Comparison of ENCODE assay signal across 9 mouse cellular contexts in genomic region chr2:29731545-29731944, GRCm38 (mm10). TPM values are rescaled to one million over a fixed set of nuclear protein-coding genes. Genes with fewer than 3 reads are reported as not detected.
A peak's percentile ranks its signal among the peaks of the same experiment; 100 is the strongest.
DNase-seq lines count a peak whose midpoint lies in the region; ATAC-seq and TF ChIP-seq lines count a peak whose summit lies in the region.
"Had no signal": no experiment of that assay in that cellular context is flagged by ENCODE, and none has a peak within 500 bp of the region (broad histone marks: within the 10 kb centered on the region; RNA-seq: fewer than 3 reads in every experiment).

No protein-coding gene starts in this region.

- H3K4me2 ChIP-seq in myocyte (ENCODE audit: low read depth) = no peak overlapping the region
- no peak overlapping the region for H3K4me2 ChIP-seq in midbrain, embryonic 15.5 days
- H3K4me2 ChIP-seq: hindbrain, embryonic 15.5 days had no signal

- 52% methylated on average over 3 of the region's 3 CpGs for WGBS in cerebellum, adult 2 months
- 82% methylated on average over 3 of the region's 3 CpGs for WGBS in midbrain, embryonic 15.5 days

- H3ac ChIP-seq in C2C12 (ENCODE audit: control insufficient read depth, insufficient read length, low read depth) (no peak overlapping the region), myocyte (ENCODE audit: control insufficient read depth, insufficient read length) (no peak overlapping the region)

- no peaks in the 10 kb centered on the region for H3K4me1 ChIP-seq in cerebellum, adult 2 months (ENCODE audit: control insufficient read depth, insufficient read depth, low read length)
- H3K4me1 ChIP-seq in midbrain, embryonic 15.5 days = no peaks in the 10 kb centered on the region
- H3K4me1 ChIP-seq: hindbrain, embryonic 15.5 days had no signal

- H3K27me3 ChIP-seq in C2C12 (ENCODE audit: control insufficient read depth, insufficient read depth, insufficient read length) = no peaks in the 10 kb centered on the region
- H3K27me3 ChIP-seq in cerebellum, adult 2 months (ENCODE audit: control insufficient read depth, insufficient read depth, low read length) = no peaks in the 10 kb centered on the region
- no peaks in the 10 kb centered on the region for H3K27me3 ChIP-seq in myocyte (ENCODE audit: control insufficient read depth, insufficient read depth, insufficient read length)
- no peaks in the 10 kb centered on the region for H3K27me3 ChIP-seq in midbrain, embryonic 15.5 days (replicated peaks)
- H3K27me3 ChIP-seq: hindbrain, embryonic 15.5 days had no signal

- H3K4me3 ChIP-seq in C2C12 (ENCODE audit: insufficient read depth, poor library complexity, severe bottlenecking) (no peak overlapping the region), myocyte (no peak overlapping the region)
- no peak overlapping the region for H3K4me3 ChIP-seq in cerebellum, adult 2 months (replicated peaks; ENCODE audit: insufficient read depth, low read depth, low read length)
- H3K4me3 ChIP-seq in midbrain, embryonic 15.5 days = no peak overlapping the region
- H3K4me3 ChIP-seq: hindbrain, embryonic 15.5 days had no signal

- no peak for TF ChIP-seq POLR2A in cerebellum, adult 2 months (IDR thresholded peaks at IDR 0.05; ENCODE audit: borderline replicate concordance, insufficient read depth, low read length)
- TF ChIP-seq POLR2A in myocyte (IDR thresholded peaks at IDR 0.05; ENCODE audit: insufficient read length, low read depth) = no peak

- no peak overlapping the region for H3K9ac ChIP-seq in midbrain, embryonic 15.5 days
- H3K9ac ChIP-seq: hindbrain, embryonic 15.5 days had no signal

- H3K27ac ChIP-seq in cerebellum, adult 2 months (ENCODE audit: insufficient read depth, low read length) = no peak overlapping the region
- H3K27ac ChIP-seq in midbrain, embryonic 15.5 days = no peak overlapping the region
- H3K27ac ChIP-seq: hindbrain, embryonic 15.5 days had no signal

- H3K79me3 ChIP-seq in C2C12 (ENCODE audit: low read depth) = no peaks in the 10 kb centered on the region

- H3K36me3 ChIP-seq in C2C12 (ENCODE audit: control insufficient read depth, insufficient read depth) (peaks cover 68% of the 10 kb centered on the region), myocyte (ENCODE audit: control insufficient read depth, insufficient read depth) (peaks cover 13% of the 10 kb centered on the region)
- H3K36me3 ChIP-seq in midbrain, embryonic 15.5 days (replicated peaks) = peaks cover 54% of the 10 kb centered on the region

- TF ChIP-seq CTCF in C2C12 (IDR thresholded peaks at IDR 0.05; ENCODE audit: control insufficient read depth, insufficient read depth, insufficient read length) = peak; percentile 87
- peak; percentile 85 for TF ChIP-seq CTCF in cerebellum, adult 2 months (IDR thresholded peaks at IDR 0.05; ENCODE audit: borderline replicate concordance, insufficient read depth, low read depth, low read length)

- peak; percentile 45 for DNase-seq in cerebellum, adult 11 months
- DNase-seq in cerebellum, postnatal 4 days (ENCODE audit: low spot score in 2 of 2) = no peak
- DNase-seq in cerebellum, adult 2 months = peak; percentile 65 to 67
- DNase-seq in kidney, adult 8-10 months = peak; percentile 63 to 64

- ATAC-seq in midbrain, embryonic 15.5 days (replicated peaks) = no peak
- ATAC-seq in monocyte, adult 5-6 weeks (replicated peaks; ENCODE audit: insufficient number of reproducible peaks, low FRiP score, low TSS enrichment, poor library complexity, severe bottlenecking) = no peak; the same call in 1 of the 2 replicates

- H3K79me2 ChIP-seq in C2C12 (ENCODE audit: control insufficient read depth, insufficient read depth) (no peaks in the 10 kb centered on the region), myocyte (ENCODE audit: control insufficient read depth, insufficient read depth) (no peaks in the 10 kb centered on the region)

- H3K9me3 ChIP-seq in midbrain, embryonic 15.5 days = no peaks in the 10 kb centered on the region
- H3K9me3 ChIP-seq: hindbrain, embryonic 15.5 days had no signal

TF ChIP-seq in C2C12, 6 proteins besides CTCF, POLR2A, EP300 and RAD21:
- TF ChIP-seq MAX (IDR thresholded peaks at IDR 0.05) = no peak
- TF ChIP-seq MYOD1 (IDR thresholded peaks at IDR 0.05; ENCODE audit: control insufficient read depth, insufficient read length, low read depth) = no peak
- TF ChIP-seq MYOG (IDR thresholded peaks at IDR 0.05; ENCODE audit: control insufficient read depth, extremely low read depth, insufficient read length) = no peak
- no peak for TF ChIP-seq CEBPB (IDR thresholded peaks at IDR 0.05; ENCODE audit: low read depth)
- no peak for TF ChIP-seq FOSL1 (IDR thresholded peaks at IDR 0.05; ENCODE audit: insufficient read depth, low read length, poor library complexity, severe bottlenecking)
- no peak for TF ChIP-seq USF1 (IDR thresholded peaks at IDR 0.05; ENCODE audit: low read depth)

TF ChIP-seq in myocyte, 11 proteins besides CTCF, POLR2A, EP300 and RAD21:
- TF ChIP-seq REST (IDR thresholded peaks at IDR 0.05; ENCODE audit: insufficient read depth, insufficient read length) (no peak), E2F4 (IDR thresholded peaks at IDR 0.05; ENCODE audit: insufficient read depth) (no peak), TCF3 (IDR thresholded peaks at IDR 0.05; ENCODE audit: insufficient read length, low read depth) (peak; percentile 80), USF1 (IDR thresholded peaks at IDR 0.05; ENCODE audit: low read depth) (no peak), POLR2AphosphoS2 (IDR thresholded peaks at IDR 0.05; ENCODE audit: insufficient read length, low read depth) (no peak), MYOG (IDR thresholded peaks at IDR 0.05; ENCODE audit: control insufficient read depth in 1 of 3, insufficient read depth in 1 of 3, insufficient read length in 2 of 3, low read depth in 2 of 3) (peak; percentile 23 to 95 (median 90)), CEBPB (IDR thresholded peaks at IDR 0.05; ENCODE audit: insufficient read depth, poor library complexity, severe bottlenecking) (no peak), TCF12 (IDR thresholded peaks at IDR 0.05; ENCODE audit: insufficient read depth, poor library complexity, severe bottlenecking) (peak; percentile 73), SRF (IDR thresholded peaks at IDR 0.05; ENCODE audit: control insufficient read depth, insufficient read length, low read depth) (no peak), MAX (IDR thresholded peaks at IDR 0.05; ENCODE audit: low read depth) (no peak), MYOD1 (IDR thresholded peaks at IDR 0.05; ENCODE audit: control insufficient read depth in 1 of 3, insufficient read length in 2 of 3, low read depth in 2 of 3) (peak in 2 of 3 experiments; percentile 75 to 94)

RNA-seq across cellular contexts. Expression of gene Gm13420, which starts 19.9 kb away (rescaled TPM):
- polyA plus RNA-seq in C2C12 (2012; fragmentation: generic; extraction: Trizol) (not detected), myocyte (2012; fragmentation: generic; extraction: Trizol) (not detected)
- polyA plus RNA-seq in cerebellum, adult 2 months (2012; rRNA removed) = 0.19 and 0.28 TPM in 2 replicates
- 0.15 and 0.21 TPM in 2 replicates for polyA plus RNA-seq in midbrain, embryonic 15.5 days (2015; fragmentation: Nextera tagmentation; extraction: Ambion mirVana)
- total RNA-seq in monocyte, adult 5-6 weeks (2017) = 0.68 TPM in 1 of 3 replicates, not detected in the others

RNA-seq across cellular contexts. Expression of gene Gm13547, which starts 27.6 kb away (rescaled TPM):
- polyA plus RNA-seq in C2C12 (2012; fragmentation: generic; extraction: Trizol) = not detected
- polyA plus RNA-seq in cerebellum, adult 2 months (2012; rRNA removed) = not detected in 2 replicates
- not detected for polyA plus RNA-seq in myocyte (2012; fragmentation: generic; extraction: Trizol)
- 0.89 TPM in 1 of 2 replicates, not detected in the other for polyA plus RNA-seq in midbrain, embryonic 15.5 days (2015; fragmentation: Nextera tagmentation; extraction: Ambion mirVana)
- total RNA-seq in monocyte, adult 5-6 weeks (2017) = 3.0 TPM in 1 of 3 replicates, not detected in the others

RNA-seq across cellular contexts. Expression of gene Coq4, which starts 55.7 kb away (rescaled TPM):
- polyA plus RNA-seq in C2C12 (2012; fragmentation: generic; extraction: Trizol) (21.2 TPM), myocyte (2012; fragmentation: generic; extraction: Trizol) (24.4 TPM)
- 28.2 TPM in 2 replicates for polyA plus RNA-seq in cerebellum, adult 2 months (2012; rRNA removed)
- polyA plus RNA-seq in midbrain, embryonic 15.5 days (2015; fragmentation: Nextera tagmentation; extraction: Ambion mirVana) = 40.2 and 40.9 TPM in 2 replicates
- total RNA-seq in monocyte, adult 5-6 weeks (2017) = 1.8 to 11.1 TPM in 2 of 3 replicates, not detected in the other

RNA-seq across cellular contexts. Expression of gene Trub2, which starts 56.8 kb away (rescaled TPM):
- polyA plus RNA-seq in C2C12 (2012; fragmentation: generic; extraction: Trizol) = 55.0 TPM
- polyA plus RNA-seq in cerebellum, adult 2 months (2012; rRNA removed) = 39.9 and 42.8 TPM in 2 replicates
- 46.6 TPM for polyA plus RNA-seq in myocyte (2012; fragmentation: generic; extraction: Trizol)
- 39.4 and 39.8 TPM in 2 replicates for polyA plus RNA-seq in midbrain, embryonic 15.5 days (2015; fragmentation: Nextera tagmentation; extraction: Ambion mirVana)
- total RNA-seq in monocyte, adult 5-6 weeks (2017) = 17.7 to 41.0 TPM (median 28.7 TPM) in 3 replicates

Comparison
In these comparisons a context has a peak if more than half of its experiments do, and no peak if none do; other contexts are left out.
1. DNase-seq: peak in cerebellum, adult 11 months (single experiment), cerebellum, adult 2 months (2 of 2) and kidney, adult 8-10 months (2 of 2); none in cerebellum, postnatal 4 days (0 of 2).